Mouse (Mus musculus): ENCODE measurements at regions not wholly inside any gene's neighbourhood (a gene's known extent, or its start where the extent isn't known, plus 50 kb on each side); places are given as distances from the start of the nearest gene placed in this dataset.
"Not testable (repeated sequence)": the region's sequence is repeated elsewhere in the genome, so short reads cannot be mapped to it uniquely, and the experiment has no call there.

- TF ChIP-seq CTCF (IDR thresholded peaks at IDR 0.05); POLR2A (IDR thresholded peaks at IDR 0.05; ENCODE audit: insufficient read depth, low read depth, low read length): not testable (repeated sequence)
Measured at GRCm38 (mm10) chr10:22487071-22487470, 126.7 kb downstream of the Raet1d start.

Data from heart, adult 2 months (tissue).